Mouse (Mus musculus) T-helper 17 cell (primary cell): ENCODE results near the gene Gm20388.

Experiments used
- in situ Hi-C, 2 experiments: fragments of 300-600 bp; cut with MboI, MseI; formaldehyde crosslinking; loops; 1 replicate in 1 of 2; 2 replicates in 1 of 2; pipeline ENCODE4 v1.15.1; 2025; ENCODE audit warnings: high pct_unique_total_duplicates in 2 of 2

Gm20388 gene

GRCm38 (mm10) chr8:123718752-123719151, 3808.1 kb downstream of the Gm20388 start:
- in situ Hi-C loops: no loop called here

- in situ Hi-C loops: no loop called here
These were observed 3808.6 kb downstream of the Gm20388 start for GRCm38 (mm10) chr8:123719280-123719679.

- in situ Hi-C loops: no loop called here
These were observed 3809.2 kb downstream of the Gm20388 start for GRCm38 (mm10) chr8:123719811-123720210.

GRCm38 (mm10) chr8:123720471-123721001, 3809.9 kb downstream of the Gm20388 start:
- in situ Hi-C loops: no loop called here

- in situ Hi-C loops: no loop called here
These were observed 3811.6 kb downstream of the Gm20388 start for GRCm38 (mm10) chr8:123722245-123722644.

- in situ Hi-C loops: no loop called here
These were observed 3814.1 kb downstream of the Gm20388 start for GRCm38 (mm10) chr8:123724752-123725151.

- in situ Hi-C loops: no loop called here
These were observed 3814.6 kb downstream of the Gm20388 start for GRCm38 (mm10) chr8:123725261-123725660.

- in situ Hi-C loops: no loop called here
These were observed 3816.1 kb downstream of the Gm20388 start for GRCm38 (mm10) chr8:123726759-123727158.

- in situ Hi-C loops: no loop called here
These were observed 3818.6 kb downstream of the Gm20388 start for GRCm38 (mm10) chr8:123729055-123729785.

GRCm38 (mm10) chr8:123729786-123730411, 3819.3 kb downstream of the Gm20388 start:
- in situ Hi-C loops: no loop called here

GRCm38 (mm10) chr8:123732332-123732731, 3821.7 kb downstream of the Gm20388 start:
- in situ Hi-C loops: no loop called here

GRCm38 (mm10) chr8:123734486-123734885, 3823.8 kb downstream of the Gm20388 start:
- in situ Hi-C loops: no loop called here

- in situ Hi-C loops: no loop called here
These were observed 3826.3 kb downstream of the Gm20388 start for GRCm38 (mm10) chr8:123736974-123737373.

- in situ Hi-C loops: loop anchor here in 1 of 2 experiments (5.0 kb wide), 1 partner anchor 1073 kb away; no protein-coding TSS in a partner anchor
These were observed 3829.6 kb downstream of the Gm20388 start for GRCm38 (mm10) chr8:123740263-123740662.

GRCm38 (mm10) chr8:123741232-123741631, 3830.6 kb downstream of the Gm20388 start:
- in situ Hi-C loops: loop anchor here in 1 of 2 experiments (5.0 kb wide), 1 partner anchor 1074 kb away; no protein-coding TSS in a partner anchor

GRCm38 (mm10) chr8:123746488-123746887, 3835.8 kb downstream of the Gm20388 start:
- in situ Hi-C loops: no loop called here

GRCm38 (mm10) chr8:123747772-123748171, 3837.1 kb downstream of the Gm20388 start:
- in situ Hi-C loops: no loop called here

- in situ Hi-C loops: no loop called here
These were observed 3839.6 kb downstream of the Gm20388 start for GRCm38 (mm10) chr8:123750171-123750693.

GRCm38 (mm10) chr8:123752773-123753468, 3842.3 kb downstream of the Gm20388 start:
- in situ Hi-C loops: no loop called here

- in situ Hi-C loops: no loop called here
These were observed 3843.1 kb downstream of the Gm20388 start for GRCm38 (mm10) chr8:123753604-123754375.
